Mouse (Mus musculus) adrenal gland, adult (tissue): ENCODE measurements at regions not wholly inside any gene's neighbourhood (a gene's known extent, or its start where the extent isn't known, plus 50 kb on each side); places are given as distances from the start of the nearest gene placed in this dataset.

Experiments used
- DNase-seq, 2 experiments: peaks; one replicate each; pipeline ENCODE4 v3.0.0; 2022 to 2023; ENCODE audit warnings: low spot score in 1 of 2; ENCODE audit not compliant: inconsistent age in 2 of 2

GRCm38 (mm10) chr2:75476350-75476749 is 182.7 kb upstream of the Hnrnpa3 start:
- no peak for DNase-seq

GRCm38 (mm10) chr2:75477076-75477475 is 182.0 kb upstream of the Hnrnpa3 start:
- DNase-seq, result no peak

GRCm38 (mm10) chr2:75479546-75479945 is 179.5 kb upstream of the Hnrnpa3 start:
- no peak for DNase-seq

GRCm38 (mm10) chr2:75481863-75482262 is 177.2 kb upstream of the Hnrnpa3 start:
- no peak for DNase-seq

GRCm38 (mm10) chr2:75482484-75482883 is 176.6 kb upstream of the Hnrnpa3 start:
- no peak for DNase-seq

GRCm38 (mm10) chr2:75484951-75485350 is 174.1 kb upstream of the Hnrnpa3 start:
- DNase-seq, result peak; percentile 18 to 63

GRCm38 (mm10) chr2:75491150-75491549 is 167.9 kb upstream of the Hnrnpa3 start:
- no peak for DNase-seq

- DNase-seq, result peak in 1 of 2 experiments; percentile 60
Observed at GRCm38 (mm10) chr2:75491789-75492500, 167.1 kb upstream of the Hnrnpa3 start.

GRCm38 (mm10) chr2:75492501-75492898 is 166.6 kb upstream of the Hnrnpa3 start:
- no peak for DNase-seq

- DNase-seq, result no peak
Observed at GRCm38 (mm10) chr2:75496606-75497240, 162.3 kb upstream of the Hnrnpa3 start.

- DNase-seq, result no peak
Observed at GRCm38 (mm10) chr2:75510223-75510622, 148.8 kb upstream of the Hnrnpa3 start.

GRCm38 (mm10) chr2:75512422-75513170 is 146.5 kb upstream of the Hnrnpa3 start:
- DNase-seq, result no peak

- no peak for DNase-seq
Observed at GRCm38 (mm10) chr2:75514171-75514570, 144.9 kb upstream of the Hnrnpa3 start.

GRCm38 (mm10) chr2:75516223-75516622 is 142.8 kb upstream of the Hnrnpa3 start:
- DNase-seq, result no peak

- DNase-seq, result no peak
Observed at GRCm38 (mm10) chr2:75517096-75517495, 142.0 kb upstream of the Hnrnpa3 start.

GRCm38 (mm10) chr2:75518607-75519006 is 140.5 kb upstream of the Hnrnpa3 start:
- DNase-seq, result no peak

GRCm38 (mm10) chr2:75525562-75525961 is 133.5 kb upstream of the Hnrnpa3 start:
- DNase-seq, result no peak

- no peak for DNase-seq
Observed at GRCm38 (mm10) chr2:75528706-75529105, 130.4 kb upstream of the Hnrnpa3 start.

- no peak for DNase-seq
Observed at GRCm38 (mm10) chr2:75538114-75538513, 120.9 kb upstream of the Hnrnpa3 start.

GRCm38 (mm10) chr2:75539726-75540125 is 119.3 kb upstream of the Hnrnpa3 start:
- no peak for DNase-seq

GRCm38 (mm10) chr2:75542331-75542730 is 116.7 kb upstream of the Hnrnpa3 start:
- DNase-seq, result no peak

- DNase-seq, result no peak
Observed at GRCm38 (mm10) chr2:75542781-75543180, 116.3 kb upstream of the Hnrnpa3 start.
